Mouse (Mus musculus) left cerebral cortex, postnatal 10 days (tissue): Measurements from ENCODE around the gene Arhgap32. TPM values are rescaled to one million over a fixed set of nuclear protein-coding genes. Genes with fewer than 3 reads are reported as not detected.
A peak's percentile ranks its signal among the peaks of the same experiment; 100 is the strongest.
"Not testable (repeated sequence)": the region's sequence is repeated elsewhere in the genome, so short reads cannot be mapped to it uniquely, and the experiment has no call there.

Experiments
- DNase-seq, 2 experiments: peaks; one replicate each; pipeline ENCODE4 v3.0.0; 2021 to 2022; ENCODE audit warnings: low spot score in 2 of 2, mixed read lengths in 1 of 2; ENCODE audit errors: extremely low spot score in 1 of 2
- intact Hi-C: fragments of 180-260 bp; cut with DNase I; formaldehyde crosslinking; loops from one replicate; pipeline ENCODE4 v1.15.1; 2025
- total RNA-seq, 2 experiments: library from RNA; stranded (reverse); gene quantifications; 2 replicates each; pipeline ENCODE4 v1.2.3; 2021

Gene Arhgap32
- total RNA-seq, 2 experiments from 2014 or later: 277 to 288 TPM

GRCm38 (mm10) chr9:32136195-32136594 is 20.3 kb downstream of the Arhgap32 start:
- no peak for DNase-seq
- intact Hi-C loops: no loop called here

DNA sequence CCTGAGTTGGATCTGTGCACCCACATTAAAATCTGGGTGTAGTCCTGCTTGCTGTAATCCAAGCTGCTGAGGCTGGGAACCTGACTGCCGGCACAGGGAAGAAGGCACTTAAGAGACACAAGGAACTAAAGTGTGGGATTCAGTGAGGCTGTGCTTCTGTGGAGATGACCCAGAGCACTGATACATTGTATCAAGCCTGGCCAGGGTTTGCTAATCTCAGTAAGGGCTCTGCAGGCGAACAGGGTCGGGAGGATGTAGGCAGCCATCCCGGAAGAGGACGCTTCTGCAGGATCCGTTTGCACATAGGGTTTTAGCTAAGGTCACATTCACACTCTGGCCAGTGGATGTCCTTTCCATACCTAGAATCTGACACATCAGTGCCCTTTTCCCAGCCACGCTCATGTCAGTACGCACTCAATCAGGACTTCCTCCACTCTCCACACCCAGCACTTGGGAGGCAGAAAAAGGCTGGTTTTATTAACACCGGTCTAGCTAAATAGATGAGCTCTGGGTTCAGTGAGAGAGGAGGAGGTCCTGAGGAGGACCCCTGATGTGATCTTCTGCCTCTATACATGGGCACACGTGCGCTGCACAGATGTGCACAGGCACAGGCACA is 20.9 kb downstream of the Arhgap32 start:
- no peak for DNase-seq
- intact Hi-C loops: no loop called here

DNA sequence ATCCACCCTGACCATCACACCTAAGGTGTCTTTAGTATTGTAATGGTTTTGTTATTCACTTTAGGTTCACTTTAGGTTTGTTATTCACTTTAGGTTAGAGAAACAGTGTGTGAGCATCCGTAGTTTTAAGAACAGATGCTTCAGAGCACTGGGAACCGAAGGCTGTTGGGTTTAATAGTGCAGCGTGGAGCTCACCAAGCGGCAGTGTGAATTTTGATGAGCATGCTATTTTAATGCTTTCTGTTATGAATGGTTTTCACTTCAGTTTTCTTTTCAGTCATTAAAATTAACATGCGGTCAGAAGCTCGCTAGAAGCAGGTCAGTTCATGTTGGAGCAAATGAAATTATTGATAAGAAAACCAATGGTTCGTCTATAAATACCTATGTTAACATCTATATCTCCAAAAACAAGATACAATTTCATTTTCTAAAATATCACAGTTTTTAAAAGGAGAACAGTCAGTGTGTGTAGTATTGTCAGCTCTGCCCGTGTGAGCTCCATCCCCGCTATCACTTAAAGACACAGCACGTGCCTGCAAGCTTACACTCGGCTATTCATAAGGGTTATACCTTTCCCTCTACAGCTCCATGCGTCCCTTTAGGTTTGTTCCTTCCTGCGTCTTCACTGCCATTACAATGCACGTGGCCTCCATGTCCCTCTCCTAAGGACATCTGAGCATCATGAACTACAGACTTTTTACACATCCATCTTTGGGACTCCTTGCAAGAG is 21.9 kb downstream of the Arhgap32 start:
- DNase-seq: no peak
- intact Hi-C loops: no loop called here

GRCm38 (mm10) chr9:32138616-32139015 is 22.7 kb downstream of the Arhgap32 start:
- intact Hi-C loops: no loop called here
- no peak for DNase-seq

DNA sequence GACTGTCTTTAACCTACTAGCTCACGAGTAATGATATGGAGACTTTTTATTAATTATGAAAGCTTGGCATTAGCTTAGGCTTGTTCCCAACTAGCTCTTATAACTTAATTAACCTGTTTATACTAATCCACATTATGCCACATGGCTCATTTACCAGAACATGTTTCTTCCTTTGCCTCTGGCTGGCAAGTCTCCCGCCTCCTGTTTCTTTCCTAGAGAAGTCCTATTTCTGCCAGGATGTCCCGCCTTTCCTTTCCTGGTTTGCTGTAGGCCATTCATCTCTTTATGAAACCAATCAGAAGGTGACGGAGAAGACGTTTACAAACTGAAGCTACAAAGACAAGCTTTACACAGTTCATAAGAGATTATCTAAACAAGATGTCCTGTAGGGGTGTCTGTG is 23.7 kb downstream of the Arhgap32 start:
- DNase-seq: no peak
- intact Hi-C loops: no loop called here

- no peak for DNase-seq
- intact Hi-C loops: no loop called here
These were observed 26.9 kb downstream of the Arhgap32 start for GRCm38 (mm10) chr9:32142834-32143233.

DNA sequence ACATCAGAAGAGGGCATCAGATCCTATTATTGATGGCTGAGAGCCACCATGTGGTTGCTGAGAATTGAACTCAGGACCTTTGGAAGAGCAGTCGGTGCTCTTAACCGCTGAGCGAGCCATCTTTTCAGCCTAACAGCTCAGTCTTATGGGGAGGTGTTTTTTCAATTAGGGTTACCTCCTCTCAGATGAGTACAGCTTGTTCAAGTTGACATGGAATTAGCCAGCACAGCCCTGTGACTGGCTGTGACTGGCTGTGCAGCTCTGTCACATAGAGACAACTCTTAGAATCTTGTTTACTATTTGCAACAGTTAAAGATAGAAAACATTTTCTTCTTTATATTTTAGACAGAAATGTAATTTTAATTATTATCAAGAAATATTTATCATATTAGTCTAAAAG is 27.5 kb downstream of the Arhgap32 start:
- intact Hi-C loops: no loop called here

GRCm38 (mm10) chr9:32146257-32146996 is 30.5 kb downstream of the Arhgap32 start:
- no peak for DNase-seq
- intact Hi-C loops: no loop called here

More for the DNA sequence above, 27.5 kb downstream of the Arhgap32 start:
- no peak for DNase-seq

GRCm38 (mm10) chr9:32149241-32149640 is 33.3 kb downstream of the Arhgap32 start:
- intact Hi-C loops: no loop called here
- DNase-seq: no peak

DNA sequence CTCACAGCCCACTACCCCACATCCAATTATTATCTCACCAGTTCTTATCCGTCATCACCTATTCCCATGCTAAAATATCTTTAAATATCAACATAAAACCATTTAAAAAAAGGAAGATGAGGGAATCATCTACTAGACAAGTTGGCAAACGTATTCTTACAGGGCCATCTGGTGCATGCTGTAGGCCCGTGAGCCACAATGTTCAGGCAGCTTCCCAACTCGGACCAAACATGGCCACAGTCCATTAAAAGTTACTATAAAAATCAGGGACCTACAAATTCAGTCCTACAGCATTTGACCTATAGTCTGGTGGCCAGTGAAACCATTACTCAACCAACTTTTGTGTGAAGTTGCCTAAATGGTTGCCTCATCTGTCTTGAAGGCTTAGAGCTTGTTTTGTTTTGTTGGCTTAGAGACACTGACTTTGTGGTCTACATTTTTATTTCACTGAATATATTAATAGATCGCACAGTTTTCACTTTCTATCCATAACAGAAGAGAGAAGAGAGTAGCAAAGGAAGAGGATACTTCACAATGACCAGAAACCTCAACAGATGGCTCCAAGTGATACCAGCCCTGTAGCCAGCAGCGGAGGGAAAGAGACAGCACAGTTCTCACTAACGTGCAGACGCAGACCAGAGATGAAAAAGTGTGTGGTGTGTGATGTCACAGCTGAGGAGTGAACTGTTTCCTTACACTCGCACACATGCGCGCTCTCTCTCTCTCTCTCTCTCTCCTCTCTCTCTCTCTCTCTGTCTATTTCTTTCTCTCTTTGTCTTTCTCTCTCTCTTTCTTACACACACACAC is 34.1 kb downstream of the Arhgap32 start:
- intact Hi-C loops: loop anchor here (10.0 kb wide), 2 partner anchors 115 to 205 kb away; no protein-coding TSS in a partner anchor
- no peak for DNase-seq

GRCm38 (mm10) chr9:32154727-32155371 is 38.9 kb downstream of the Arhgap32 start:
- intact Hi-C loops: loop anchor here (10.0 kb wide), 2 partner anchors 120 to 210 kb away; no protein-coding TSS in a partner anchor
- no peak for DNase-seq

DNA sequence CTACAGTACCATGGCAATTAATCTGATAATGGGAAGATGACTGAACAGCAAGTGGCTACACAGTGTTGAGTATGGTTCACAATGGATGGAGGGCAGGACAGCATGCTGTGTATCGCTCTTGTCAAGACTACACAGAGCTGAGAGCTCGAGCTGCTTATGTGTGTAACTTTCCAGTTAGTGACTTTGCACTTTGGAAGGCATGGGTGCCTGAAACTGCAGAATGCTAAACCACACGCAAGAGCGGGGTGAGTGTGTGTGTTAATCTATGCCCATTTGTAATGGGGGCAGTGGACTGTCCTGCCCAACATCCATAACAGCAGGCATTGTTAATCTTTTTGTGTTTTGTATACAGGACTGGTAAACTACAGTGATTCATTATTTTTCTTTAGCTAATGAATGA is 40.8 kb downstream of the Arhgap32 start:
- intact Hi-C loops: loop anchor here (10.0 kb wide), 2 partner anchors 122 to 212 kb away; no protein-coding TSS in a partner anchor
- DNase-seq: no peak

GRCm38 (mm10) chr9:32157201-32157600 is 41.3 kb downstream of the Arhgap32 start:
- intact Hi-C loops: loop anchor here (10.0 kb wide), 2 partner anchors 122 to 212 kb away; no protein-coding TSS in a partner anchor
- DNase-seq: no peak

DNA sequence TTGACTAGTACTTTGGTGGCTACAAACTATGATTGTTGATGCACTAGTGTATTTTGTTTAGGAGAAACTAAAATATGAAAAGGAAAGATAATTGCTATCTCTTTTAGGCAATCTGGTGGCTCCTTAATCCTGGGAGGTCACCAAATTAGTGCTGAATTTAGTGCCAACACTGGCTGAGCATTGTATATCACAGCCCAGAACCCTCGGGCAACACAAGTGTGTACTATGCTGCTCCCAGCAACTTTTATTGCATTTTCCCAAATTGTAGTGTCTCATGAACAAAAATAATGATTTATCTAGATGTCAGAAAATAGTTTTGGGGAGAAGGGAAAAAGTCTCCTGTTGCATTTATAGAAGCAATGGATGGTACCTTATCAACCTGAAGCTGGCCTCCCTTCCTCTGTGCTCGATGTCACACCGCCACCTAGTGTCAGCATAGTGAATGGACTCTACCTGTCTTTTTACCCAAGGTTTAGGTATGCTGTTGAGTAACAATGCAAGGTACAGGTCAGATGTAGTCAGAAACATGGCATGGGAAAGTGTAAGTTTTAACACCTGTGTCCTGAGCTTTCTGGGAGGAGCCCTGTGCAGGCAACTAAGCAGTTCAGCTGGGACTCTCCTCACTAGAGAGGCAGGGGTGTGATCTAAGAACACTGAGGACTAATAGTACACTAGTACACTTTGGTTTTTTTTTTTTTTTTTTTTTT is 43.1 kb downstream of the Arhgap32 start:
- intact Hi-C loops: loop anchor here (1.0 to 10.0 kb wide), 3 partner anchors 124 to 214 kb away; no protein-coding TSS in a partner anchor
- peak; percentile 45 to 49 for DNase-seq

DNA sequence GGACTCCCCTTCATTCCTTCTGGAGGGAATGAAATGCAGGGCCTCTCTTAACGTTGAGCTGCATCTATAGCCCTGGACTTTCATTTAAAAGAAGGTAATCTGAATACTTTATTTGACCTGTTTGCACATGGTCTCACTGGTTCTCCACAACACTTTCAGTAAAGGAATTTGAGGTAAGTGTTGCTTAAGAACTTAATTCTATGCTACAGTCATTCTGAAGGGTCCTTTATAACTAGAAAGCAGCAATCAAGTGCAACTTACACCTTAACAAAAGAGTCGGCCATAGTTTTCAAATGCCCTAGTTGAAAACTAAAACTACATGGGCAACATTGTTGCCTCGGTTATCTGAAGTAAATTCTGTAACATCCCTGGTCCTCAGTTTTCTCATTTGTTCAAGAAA is 43.8 kb downstream of the Arhgap32 start:
- no peak for DNase-seq
- intact Hi-C loops: loop anchor here (1.0 to 10.0 kb wide), 3 partner anchors 125 to 215 kb away; no protein-coding TSS in a partner anchor

- DNase-seq: no peak
- intact Hi-C loops: no loop called here
These were observed 46.9 kb downstream of the Arhgap32 start for GRCm38 (mm10) chr9:32162792-32163191.

DNA sequence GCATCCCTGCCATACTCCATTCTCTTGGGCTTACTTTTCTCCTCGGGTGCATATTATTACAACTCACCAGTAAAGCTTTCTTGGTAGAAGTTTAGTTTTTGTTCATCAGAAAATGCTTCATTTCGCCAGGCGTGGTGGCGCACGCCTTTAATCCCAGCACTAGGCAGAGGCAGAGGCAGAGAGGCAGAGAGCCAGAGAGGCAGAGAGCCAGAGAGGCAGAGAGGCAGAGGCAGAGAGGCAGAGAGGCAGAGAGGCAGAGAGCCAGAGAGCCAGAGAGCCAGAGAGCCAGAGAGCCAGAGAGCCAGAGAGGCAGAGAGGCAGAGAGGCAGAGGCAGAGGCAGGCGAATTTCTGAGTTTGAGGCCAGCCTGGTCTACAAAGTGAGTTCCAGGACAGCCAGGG is 47.9 kb downstream of the Arhgap32 start:
- intact Hi-C loops, DNase-seq: not testable (repeated sequence)
